Mouse (Mus musculus): Measurements from ENCODE around the gene Nsun4.

DNA sequence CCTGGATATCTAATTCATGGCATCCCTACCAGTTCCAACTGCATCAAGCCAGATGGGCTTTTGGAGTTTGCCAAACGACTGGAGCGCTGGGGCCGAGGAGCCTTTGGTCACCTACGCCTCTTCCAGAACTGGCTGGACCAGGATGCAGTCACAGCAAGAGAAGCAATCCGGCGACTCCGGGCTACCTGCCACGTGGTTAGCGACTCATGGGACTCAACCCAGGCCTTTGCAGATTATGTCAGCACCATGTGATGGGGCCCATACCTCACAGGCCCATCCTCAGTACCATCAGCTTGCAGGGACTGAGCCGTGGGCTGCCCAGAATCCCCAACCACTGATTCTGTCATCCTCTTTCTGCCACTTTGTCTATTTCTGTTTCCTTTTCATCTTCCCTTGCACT lies 42.6 kb upstream of the Nsun4 start:
- no peak for TF ChIP-seq CTCF (IDR thresholded peaks at IDR 0.05; ENCODE audit: insufficient read depth, low read depth, low read length)
- TF ChIP-seq POLR2A (IDR thresholded peaks at IDR 0.05; ENCODE audit: insufficient read depth, low read depth, low read length), result no peak

All from olfactory bulb, adult 2 months (tissue).